ENCODE assay signal across 11 mouse cellular contexts in genomic region chr1:54715061-54715760, GRCm38 (mm10).
DNase-seq lines count a peak whose midpoint lies in the region; ATAC-seq and TF ChIP-seq lines count a peak whose summit lies in the region.
"Had no signal": no experiment of that assay in that cellular context is flagged by ENCODE, and none has a peak within 500 bp of the region (broad histone marks: within the 10 kb centered on the region; RNA-seq: fewer than 3 reads in every experiment).

No protein-coding gene starts in this region.

- no peak for TF ChIP-seq POLR2A in limb, embryonic 14.5 days (IDR thresholded peaks at IDR 0.05; ENCODE audit: borderline replicate concordance, extremely low read depth, insufficient read depth, insufficient read length)

- no peak for ATAC-seq in heart, embryonic 13.5 days (ENCODE audit: extremely low read depth, insufficient number of reproducible peaks, low FRiP score, low TSS enrichment)
- no peak for ATAC-seq in heart, embryonic 12.5 days (ENCODE audit: insufficient number of reproducible peaks, low FRiP score)
- no peak for ATAC-seq in limb, embryonic 14.5 days (ENCODE audit: low FRiP score, low read depth)

- H3K27ac ChIP-seq in heart, embryonic 13.5 days (replicated peaks): peak overlapping the region; percentile 45; the same call in 1 of the 2 replicates
- H3K27ac ChIP-seq in heart, embryonic 12.5 days (ENCODE audit: poor library complexity, severe bottlenecking): no peak overlapping the region
- no peak overlapping the region for H3K27ac ChIP-seq in limb, embryonic 14.5 days (replicated peaks; ENCODE audit: low read depth, low read length)
- no peak overlapping the region for H3K27ac ChIP-seq in limb, embryonic 10.5 days
- H3K27ac ChIP-seq: liver, embryonic 13.5 days had no signal

- DNase-seq in limb, embryonic 14.5 days (ENCODE audit: low spot score): peak; percentile 29
- DNase-seq in limb, embryonic 10.5 days (ENCODE audit: low spot score): no peak
- peak; percentile 65 for DNase-seq in 3T3-L1 (ENCODE audit: low read depth, low spot score)
- peak; percentile 69 for DNase-seq in NIH3T3 (ENCODE audit: low read depth)
- no peak for DNase-seq in urinary bladder, postnatal 14 days (ENCODE audit: low spot score)
- no peak for DNase-seq in right cerebral cortex, postnatal 14 days
- DNase-seq: adrenal gland, adult 2 months; kidney, adult 18-20 months; liver, embryonic 13.5 days had no signal

- no peak overlapping the region for H3K4me2 ChIP-seq in heart, embryonic 13.5 days
- no peak overlapping the region for H3K4me2 ChIP-seq in heart, embryonic 12.5 days
- no peak overlapping the region for H3K4me2 ChIP-seq in limb, embryonic 14.5 days (replicated peaks; ENCODE audit: low read depth, low read length, severe bottlenecking)
- H3K4me2 ChIP-seq: liver, embryonic 13.5 days had no signal

- no peaks in the 10 kb centered on the region for H3K27me3 ChIP-seq in heart, embryonic 13.5 days (replicated peaks)
- H3K27me3 ChIP-seq in heart, embryonic 12.5 days (replicated peaks): no peaks in the 10 kb centered on the region
- H3K27me3 ChIP-seq in limb, embryonic 14.5 days (ENCODE audit: control insufficient read depth, insufficient read depth, low read length): no peaks in the 10 kb centered on the region
- no peaks in the 10 kb centered on the region for H3K27me3 ChIP-seq in limb, embryonic 10.5 days (ENCODE audit: low read depth, poor library complexity, severe bottlenecking)
- H3K27me3 ChIP-seq: liver, embryonic 13.5 days had no signal

- peaks cover 5% of the 10 kb centered on the region; the same call in 1 of the 2 replicates for H3K9me3 ChIP-seq in heart, embryonic 13.5 days
- H3K9me3 ChIP-seq in heart, embryonic 12.5 days (replicated peaks): 0 out of 2 replicates have a peak, but pooled peaks cover 2% of the 10 kb centered on the region
- H3K9me3 ChIP-seq in limb, embryonic 14.5 days (ENCODE audit: control insufficient read depth, low read length): no peaks in the 10 kb centered on the region
- H3K9me3 ChIP-seq in limb, embryonic 10.5 days (replicated peaks): no peaks in the 10 kb centered on the region
- H3K9me3 ChIP-seq: liver, embryonic 13.5 days had no signal

- H3K4me1 ChIP-seq in heart, embryonic 13.5 days: peaks cover 42% of the 10 kb centered on the region
- H3K4me1 ChIP-seq in heart, embryonic 12.5 days (replicated peaks): peaks cover 22% of the 10 kb centered on the region
- H3K4me1 ChIP-seq in limb, embryonic 14.5 days (ENCODE audit: control insufficient read depth, insufficient read depth, low read length): 0 out of 2 replicates have a peak, but pooled peaks cover 7% of the 10 kb centered on the region
- H3K4me1 ChIP-seq in limb, embryonic 10.5 days: peaks cover 7% of the 10 kb centered on the region
- H3K4me1 ChIP-seq: liver, embryonic 13.5 days had no signal

- no peak overlapping the region for H3K9ac ChIP-seq in heart, embryonic 13.5 days
- H3K9ac ChIP-seq in heart, embryonic 12.5 days: no peak overlapping the region
- H3K9ac ChIP-seq in limb, embryonic 14.5 days (ENCODE audit: low read depth, low read length, severe bottlenecking): no peak overlapping the region
- H3K9ac ChIP-seq: liver, embryonic 13.5 days had no signal

- no peak overlapping the region for H3K4me3 ChIP-seq in heart, embryonic 13.5 days
- no peak overlapping the region for H3K4me3 ChIP-seq in heart, embryonic 12.5 days
- no peak overlapping the region for H3K4me3 ChIP-seq in limb, embryonic 14.5 days (replicated peaks; ENCODE audit: low read length)
- no peak overlapping the region for H3K4me3 ChIP-seq in limb, embryonic 10.5 days
- H3K4me3 ChIP-seq: liver, embryonic 13.5 days had no signal

- 0 out of 2 replicates have a peak, but pooled peaks cover 5% of the 10 kb centered on the region for H3K36me3 ChIP-seq in heart, embryonic 13.5 days
- 0 out of 2 replicates have a peak, but pooled peaks cover 2% of the 10 kb centered on the region for H3K36me3 ChIP-seq in heart, embryonic 12.5 days
- peaks cover 8% of the 10 kb centered on the region; the same call in 1 of the 2 replicates for H3K36me3 ChIP-seq in limb, embryonic 14.5 days (ENCODE audit: control insufficient read depth, insufficient read depth, low read length)
- H3K36me3 ChIP-seq in limb, embryonic 10.5 days: peaks cover 8% of the 10 kb centered on the region; the same call in 1 of the 2 replicates

- 58% methylated on average over 8 of the region's 8 CpGs for whole genome bisulfite sequencing in heart, embryonic 13.5 days
- 69% methylated on average over 8 of the region's 8 CpGs for WGBS in heart, embryonic 12.5 days
- WGBS in limb, embryonic 14.5 days: 73% methylated on average over 8 of the region's 8 CpGs
- WGBS in limb, embryonic 10.5 days: 87% methylated on average over 8 of the region's 8 CpGs

Comparison
In these comparisons a context has a peak if more than half of its experiments do, and no peak if none do; other contexts are left out.
1. DNase-seq: peak in limb, embryonic 14.5 days (single experiment), 3T3-L1 (single experiment) and NIH3T3 (single experiment); none in limb, embryonic 10.5 days (single experiment), urinary bladder, postnatal 14 days (single experiment) and right cerebral cortex, postnatal 14 days (single experiment).